Mouse (Mus musculus): ENCODE data around the gene Gin1.

- TF ChIP-seq CTCF (IDR thresholded peaks at IDR 0.05; ENCODE audit: control insufficient read depth, insufficient read depth, low read length) (no peak), POLR2A (IDR thresholded peaks at IDR 0.05; ENCODE audit: borderline replicate concordance, control insufficient read depth, low read depth, low read length) (no peak)
Measured at GRCm38 (mm10) chr1:97768906-97769293, 1.1 kb upstream of the Gin1 start.

Measured in bone marrow, adult 2 months (tissue).